Mouse (Mus musculus) limb, embryonic 15.5 days (tissue): ENCODE measurements at regions not wholly inside any gene's neighbourhood (a gene's known extent, or its start where the extent isn't known, plus 50 kb on each side); places are given as distances from the start of the nearest gene placed in this dataset.

ENCODE experiments used
- ATAC-seq: fragments of 200-750 bp; cut with Nextera tagmentation; 2 replicates; pipeline ENCODE4 v1.8.0; 2017; ENCODE audit warnings: low read depth, moderate TSS enrichment; ENCODE audit not compliant: insufficient number of reproducible peaks, low FRiP score, low TSS enrichment
- H3K27ac ChIP-seq: fragments of 300-500 bp; sonication (generic); 2 replicates; pipeline ENCODE4 v1.5.1; 2015; ENCODE audit warnings: moderate library complexity, mild to moderate bottlenecking, inconsistent platforms
- H3K27me3 ChIP-seq: fragments of 300-500 bp; sonication (generic); 2 replicates; pipeline ENCODE4 v1.6.1; 2015; ENCODE audit warnings: inconsistent platforms
- H3K36me3 ChIP-seq: fragments of 300-500 bp; sonication (generic); 2 replicates; pipeline ENCODE4 v1.6.1; 2015; ENCODE audit warnings: inconsistent platforms
- H3K4me1 ChIP-seq: fragments of 300-500 bp; sonication (generic); 2 replicates; pipeline ENCODE4 v1.6.1; 2015; ENCODE audit warnings: inconsistent platforms
- H3K4me2 ChIP-seq: fragments of 300-500 bp; sonication (generic); 2 replicates; pipeline ENCODE4 v1.6.1; 2015; ENCODE audit warnings: mild to moderate bottlenecking, inconsistent platforms
- H3K4me3 ChIP-seq: fragments of 300-500 bp; sonication (generic); 2 replicates; pipeline ENCODE4 v1.5.1; 2015; ENCODE audit warnings: mild to moderate bottlenecking, inconsistent platforms
- H3K9ac ChIP-seq: fragments of 300-500 bp; sonication (generic); 2 replicates; pipeline ENCODE4 v1.6.1; 2015; ENCODE audit warnings: inconsistent platforms
- H3K9me3 ChIP-seq: fragments of 300-500 bp; sonication (generic); 2 replicates; pipeline ENCODE4 v1.6.1; 2016; ENCODE audit warnings: inconsistent platforms
- WGBS: fragments of 180-500 bp; shearing (Covaris S2); methylation state at CpG from one replicate; pipeline ENCODE4 v1.1.7; 2015; 5-methylcytosine and 5-hydroxymethylcytosine counted together

DNA sequence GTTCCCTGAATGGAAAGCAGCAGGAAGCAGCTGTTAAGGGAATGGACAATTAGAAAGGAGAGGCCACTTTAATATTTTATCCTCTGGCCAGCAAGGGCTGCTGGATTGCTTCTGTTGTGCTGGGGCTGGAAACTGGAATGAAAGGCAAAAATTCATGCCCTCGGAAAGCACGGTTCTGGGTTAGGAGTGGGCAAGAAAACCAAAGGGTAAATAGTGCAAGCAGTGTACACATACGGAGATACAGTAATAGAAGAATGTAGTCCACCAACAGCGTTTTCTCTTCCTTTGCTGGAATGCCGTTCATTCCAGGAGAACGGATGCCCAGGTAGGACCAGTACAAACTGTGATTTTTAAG lies 50.8 kb upstream of the Zfr start:
- Histone ChIP-seq H3K4me3 (no peak overlapping the region), H3K9ac (no peak overlapping the region), H3K27me3 (no peaks in the 10 kb centered on the region), H3K36me3 (no peaks in the 10 kb centered on the region), H3K9me3 (no peaks in the 10 kb centered on the region), H3K4me2 (peak overlapping the region; percentile 20; the same call in 1 of the 2 replicates), H3K27ac (peak overlapping the region; percentile 80), H3K4me1 (peaks cover 33% of the 10 kb centered on the region)
- peak; percentile 11; the same call in 1 of the 2 replicates for ATAC-seq
- 44% methylated on average over 6 of the region's 6 CpGs for WGBS

DNA sequence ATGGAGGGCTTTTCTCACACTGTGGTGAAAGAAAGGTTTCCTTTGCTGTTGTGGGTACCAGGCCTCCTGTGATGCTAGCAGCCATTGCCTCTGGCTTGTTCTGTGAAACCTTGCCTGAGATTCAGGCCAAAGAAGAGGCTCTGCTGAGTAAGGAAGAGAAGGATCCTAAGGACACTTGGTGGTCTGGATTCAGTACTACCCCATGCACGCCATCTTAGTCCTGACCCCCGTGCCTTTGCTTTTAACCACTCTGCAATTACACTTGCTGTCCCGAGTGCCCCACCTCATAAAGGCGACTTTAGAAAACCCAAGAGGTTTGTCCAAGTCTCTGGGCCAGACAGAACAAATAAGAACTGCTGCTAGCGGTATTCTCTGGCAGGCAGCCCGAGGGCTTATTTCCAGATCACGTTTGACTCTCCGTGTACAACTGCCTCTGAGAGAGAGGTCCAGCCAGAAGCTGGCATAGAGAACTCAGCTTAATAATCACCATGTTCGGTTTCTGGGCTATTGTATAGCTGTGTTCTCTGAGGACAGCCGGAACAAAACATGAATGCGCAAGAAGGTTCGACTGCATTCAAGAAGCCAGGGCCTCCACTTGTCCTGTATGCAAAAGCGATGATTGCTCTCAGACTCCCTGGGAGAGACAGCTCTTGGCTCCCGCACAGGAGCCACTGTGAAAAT lies 51.3 kb upstream of the Zfr start:
- 30% methylated on average over 14 of the region's 14 CpGs for WGBS
- Histone ChIP-seq H3K4me1 (peaks cover 33% of the 10 kb centered on the region), H3K27ac (peak overlapping the region; percentile 80), H3K27me3 (no peaks in the 10 kb centered on the region), H3K9ac (no peak overlapping the region), H3K9me3 (no peaks in the 10 kb centered on the region), H3K4me2 (peak overlapping the region; percentile 20; the same call in 1 of the 2 replicates), H3K36me3 (no peaks in the 10 kb centered on the region), H3K4me3 (no peak overlapping the region)
- ATAC-seq = peak; percentile 53; the same call in 1 of the 2 replicates

- H3K27me3 ChIP-seq = no peaks in the 10 kb centered on the region
- no peak overlapping the region for H3K9ac ChIP-seq
- no peaks in the 10 kb centered on the region for H3K36me3 ChIP-seq
- no peaks in the 10 kb centered on the region for H3K9me3 ChIP-seq
- no peak overlapping the region for H3K4me3 ChIP-seq
- H3K4me2 ChIP-seq = no peak overlapping the region
- H3K4me1 ChIP-seq = peaks cover 22% of the 10 kb centered on the region
- ATAC-seq = peak; percentile 61; the same call in 1 of the 2 replicates
- peak overlapping the region; percentile 64; the same call in 1 of the 2 replicates for H3K27ac ChIP-seq
- 38% methylated on average over 3 of the region's 3 CpGs for WGBS
These were observed 58.1 kb upstream of the Sub1 start for GRCm38 (mm10) chr15:12054870-12055269.

DNA sequence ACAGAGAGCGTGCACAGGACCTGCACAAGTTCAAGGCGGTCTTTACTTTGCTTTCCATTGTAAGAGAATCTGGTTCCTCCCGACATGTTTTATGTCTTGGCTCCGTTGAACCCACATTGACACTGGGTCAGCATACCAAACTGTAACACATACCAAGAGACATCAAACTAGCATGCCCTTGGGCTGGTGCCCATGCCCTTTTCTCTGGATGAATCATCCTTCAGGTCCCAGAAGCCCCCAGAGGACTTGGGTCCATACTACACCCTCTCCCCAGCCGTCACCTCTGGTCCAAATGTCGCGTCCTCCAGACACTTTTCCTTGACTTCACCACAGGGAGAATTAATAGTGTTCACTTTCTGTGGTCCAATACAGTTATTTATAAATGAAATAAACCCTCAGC lies 56.8 kb upstream of the Sub1 start:
- WGBS = 81% methylated on average over 7 of the region's 7 CpGs
- Histone ChIP-seq H3K9me3 (no peaks in the 10 kb centered on the region), H3K36me3 (no peaks in the 10 kb centered on the region), H3K27me3 (no peaks in the 10 kb centered on the region), H3K27ac (peak overlapping the region; percentile 64; the same call in 1 of the 2 replicates), H3K4me3 (no peak overlapping the region), H3K9ac (no peak overlapping the region), H3K4me2 (no peak overlapping the region), H3K4me1 (peaks cover 22% of the 10 kb centered on the region)
- ATAC-seq = no peak

GRCm38 (mm10) chr15:12048965-12049364 lies 52.2 kb upstream of the Sub1 start:
- Histone ChIP-seq H3K4me1 (peaks cover 8% of the 10 kb centered on the region), H3K36me3 (no peaks in the 10 kb centered on the region), H3K4me2 (no peak overlapping the region), H3K27me3 (no peaks in the 10 kb centered on the region), H3K27ac (no peak overlapping the region), H3K9ac (no peak overlapping the region), H3K4me3 (no peak overlapping the region), H3K9me3 (no peaks in the 10 kb centered on the region)
- ATAC-seq = no peak
- WGBS = 92% methylated on average over 10 of the region's 10 CpGs

GRCm38 (mm10) chr15:12048214-12048507 lies 51.4 kb upstream of the Sub1 start:
- no peaks in the 10 kb centered on the region for H3K36me3 ChIP-seq
- WGBS = 82% methylated on average over 3 of the region's 3 CpGs
- H3K27ac ChIP-seq = no peak overlapping the region
- no peak overlapping the region for H3K9ac ChIP-seq
- ATAC-seq = no peak
- no peaks in the 10 kb centered on the region for H3K9me3 ChIP-seq
- H3K4me3 ChIP-seq = no peak overlapping the region
- no peaks in the 10 kb centered on the region for H3K27me3 ChIP-seq
- no peak overlapping the region for H3K4me2 ChIP-seq
- peaks cover 4% of the 10 kb centered on the region for H3K4me1 ChIP-seq

- ATAC-seq = no peak
- H3K36me3 ChIP-seq = no peaks in the 10 kb centered on the region
These were observed 50.8 kb upstream of the Sub1 start for GRCm38 (mm10) chr15:12047349-12048213.

More at GRCm38 (mm10) chr15:12047349-12048213, 50.8 kb upstream of the Sub1 start:
- H3K4me3 ChIP-seq = no peak overlapping the region
- H3K27me3 ChIP-seq = no peaks in the 10 kb centered on the region
- no peaks in the 10 kb centered on the region for H3K9me3 ChIP-seq
- no peak overlapping the region for H3K27ac ChIP-seq
- H3K9ac ChIP-seq = no peak overlapping the region
- 85% methylated on average over 18 of the region's 18 CpGs for WGBS
- H3K4me2 ChIP-seq = no peak overlapping the region
- H3K4me1 ChIP-seq = peaks cover 4% of the 10 kb centered on the region; the same call in 1 of the 2 replicates
